Mouse (Mus musculus) gastrocnemius, postnatal 10 days (tissue): ENCODE data around the gene Micall1. TPM values are rescaled to one million over a fixed set of nuclear protein-coding genes. Genes with fewer than 3 reads are reported as not detected.

Source experiments
- total RNA-seq, 2 experiments: library from RNA; stranded (reverse); gene quantifications; 2 replicates each; pipeline ENCODE4 v1.2.3; 2021

The Micall1 gene
- total RNA-seq, 2 experiments from 2014 or later, result 17.4 to 20.4 TPM

Other genes with a start within 250 kb of the Micall1 start
- 10 to 100 TPM; 31.1 to 33.8 TPM for gene Gga1, start 231.7 kb upstream of the Micall1 start, total RNA-seq
- gene Gm49510, start 209.2 kb upstream of the Micall1 start, total RNA-seq, result not detected
- gene Sh3bp1, start 209.1 kb upstream of the Micall1 start, total RNA-seq, result 10 to 100 TPM in 1 of 2 experiments, 1 to 10 TPM in 1; 6.0 to 11.6 TPM
- 10 to 100 TPM in 1 of 2 experiments, 1 to 10 TPM in 1; 9.4 to 10.1 TPM for gene Pdxp, start 195.0 kb upstream of the Micall1 start, total RNA-seq
- 100 to 1,000 TPM; 679 to 727 TPM for gene Lgals1, start 182.2 kb upstream of the Micall1 start, total RNA-seq
- gene Nol12, start 174.0 kb upstream of the Micall1 start, total RNA-seq, result 10 to 100 TPM; 27.1 to 30.7 TPM
- 10 to 100 TPM; 65.1 to 76.8 TPM for gene Triobp, start 161.2 kb upstream of the Micall1 start, total RNA-seq
- gene H1f0, start 80.4 kb upstream of the Micall1 start, total RNA-seq, result 100 to 1,000 TPM; 193 to 214 TPM
- under 1 TPM; 0.25 to 0.35 TPM for gene Galr3, start 67.0 kb upstream of the Micall1 start, total RNA-seq
- 1 to 10 TPM; 6.1 to 8.6 TPM for gene Ankrd54, start 46.0 kb upstream of the Micall1 start, total RNA-seq
- gene Eif3l, start 33.7 kb upstream of the Micall1 start, total RNA-seq, result 10 to 100 TPM; 80.0 to 86.2 TPM
- 10 to 100 TPM; 73.5 to 80.9 TPM for gene Polr2f, start 32.1 kb downstream of the Micall1 start, total RNA-seq
- gene 1700088E04Rik, start 32.4 kb downstream of the Micall1 start, total RNA-seq, result 1 to 10 TPM in 1 of 2 experiments, under 1 TPM in 1; 0.54 to 1.1 TPM
- gene Sox10, start 56.3 kb downstream of the Micall1 start, total RNA-seq, result 1 to 10 TPM; 7.6 to 8.1 TPM
- 10 to 100 TPM; 21.4 to 24.8 TPM for gene Pick1, start 120.3 kb downstream of the Micall1 start, total RNA-seq
- gene Gm49486, start 120.5 kb downstream of the Micall1 start, total RNA-seq, result under 1 TPM; 0.45 to 0.54 TPM
- under 1 TPM in 1 of 2 experiments, not detected in 1; 0.14 TPM for gene Slc16a8, start 145.9 kb downstream of the Micall1 start, total RNA-seq
- gene Baiap2l2, start 176.6 kb downstream of the Micall1 start, total RNA-seq, result 1 to 10 TPM; 3.1 to 3.6 TPM
- gene Pla2g6, start 219.5 kb downstream of the Micall1 start, total RNA-seq, result 1 to 10 TPM; 9.2 to 9.8 TPM
- 1 to 10 TPM; 2.0 to 2.6 TPM for gene Maff, start 237.7 kb downstream of the Micall1 start, total RNA-seq